Mouse (Mus musculus) spleen, postnatal 14 days (tissue): Measurements from ENCODE around the gene Snap25.

ENCODE experiments used
- DNase-seq, 2 experiments: peaks; one replicate each; pipeline ENCODE4 v3.0.0; 2021 to 2022; ENCODE audit warnings: low spot score in 2 of 2

The Snap25 gene

DNA sequence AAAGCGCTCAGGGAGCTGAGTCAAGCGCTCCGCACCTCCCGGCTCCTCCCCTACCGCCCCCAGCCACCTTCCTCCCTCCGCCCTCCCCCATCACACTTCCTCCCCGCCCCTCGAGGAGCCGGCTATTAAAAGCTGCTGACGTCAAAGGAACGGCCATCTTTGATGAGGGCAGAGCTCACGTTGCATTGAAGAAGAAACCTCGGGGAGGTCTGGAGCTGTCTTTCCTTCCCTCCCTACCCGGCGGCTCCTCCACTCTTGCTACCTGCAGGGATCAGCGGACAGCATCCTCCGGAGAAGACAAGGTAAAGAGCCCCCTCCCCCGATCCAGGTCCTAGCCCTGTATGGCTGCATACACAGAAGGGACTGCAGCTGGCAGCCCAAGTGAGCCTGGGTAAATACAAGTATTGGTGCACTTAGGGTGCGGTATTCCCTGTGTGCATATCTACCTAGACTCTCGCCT is at the start of gene Snap25:
Gene Snap25 (plus strand): TSS at position 155 of the 460 bp plus-strand sequence.
- no peak for DNase-seq

DNA sequence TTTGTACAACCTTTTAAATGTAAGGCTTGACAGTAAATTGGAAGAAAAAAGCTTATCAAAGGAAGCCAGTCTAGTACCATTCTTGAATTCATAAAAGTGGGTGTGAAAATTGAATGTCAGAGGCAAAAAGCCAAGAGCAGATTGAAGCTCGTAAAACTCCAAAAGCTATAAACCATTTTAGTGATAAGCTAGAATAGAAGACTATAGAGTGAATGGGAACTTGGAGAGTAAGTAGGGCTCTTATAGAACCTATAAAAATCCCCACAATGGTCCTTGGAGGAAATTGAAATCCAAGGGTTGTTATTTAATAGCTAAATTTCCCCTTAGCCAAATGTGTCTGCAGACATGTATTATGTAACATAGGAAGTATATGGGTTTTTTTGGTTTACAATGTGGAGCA is 46.3 kb upstream of the Snap25 start:
- DNase-seq = no peak

DNA sequence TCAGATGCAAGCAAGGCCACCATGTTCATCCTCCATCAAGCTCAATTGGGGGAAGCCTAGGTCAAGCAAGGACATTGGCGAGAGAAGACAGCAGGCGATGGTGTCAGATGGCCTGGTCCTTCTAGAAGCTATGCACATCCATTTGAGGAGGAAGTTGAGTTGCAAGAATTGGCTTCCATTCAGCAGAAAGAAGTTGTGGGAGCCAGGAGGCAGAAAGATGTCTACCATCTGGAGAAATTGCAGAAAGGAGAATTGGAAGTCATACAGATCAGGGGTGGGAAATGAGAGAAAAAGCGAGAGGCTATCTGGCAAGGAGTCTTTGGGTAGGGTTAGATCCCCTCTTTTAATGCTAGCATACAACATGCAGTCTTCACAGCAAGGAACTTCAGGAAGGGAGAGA is 44.1 kb upstream of the Snap25 start:
- DNase-seq = no peak

DNA sequence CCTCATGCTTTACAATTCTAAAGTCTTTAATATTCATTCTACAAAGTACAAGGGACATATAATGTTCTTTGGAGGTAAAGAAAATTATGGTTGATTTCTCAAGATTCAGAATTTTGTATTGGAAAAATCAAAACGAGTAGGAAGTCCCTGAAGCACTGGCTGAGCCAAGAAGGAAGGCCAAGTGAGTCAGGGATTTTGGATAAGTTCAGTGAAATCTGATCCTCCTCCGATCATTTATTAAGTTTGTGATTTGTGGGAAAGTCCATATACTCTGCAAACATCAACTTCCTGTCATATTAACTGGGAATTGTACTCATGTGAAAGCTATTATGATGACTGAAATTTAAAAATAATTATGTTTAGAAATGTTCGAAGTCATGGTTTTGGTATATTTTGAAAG is 43.6 kb upstream of the Snap25 start:
- DNase-seq = no peak

DNA sequence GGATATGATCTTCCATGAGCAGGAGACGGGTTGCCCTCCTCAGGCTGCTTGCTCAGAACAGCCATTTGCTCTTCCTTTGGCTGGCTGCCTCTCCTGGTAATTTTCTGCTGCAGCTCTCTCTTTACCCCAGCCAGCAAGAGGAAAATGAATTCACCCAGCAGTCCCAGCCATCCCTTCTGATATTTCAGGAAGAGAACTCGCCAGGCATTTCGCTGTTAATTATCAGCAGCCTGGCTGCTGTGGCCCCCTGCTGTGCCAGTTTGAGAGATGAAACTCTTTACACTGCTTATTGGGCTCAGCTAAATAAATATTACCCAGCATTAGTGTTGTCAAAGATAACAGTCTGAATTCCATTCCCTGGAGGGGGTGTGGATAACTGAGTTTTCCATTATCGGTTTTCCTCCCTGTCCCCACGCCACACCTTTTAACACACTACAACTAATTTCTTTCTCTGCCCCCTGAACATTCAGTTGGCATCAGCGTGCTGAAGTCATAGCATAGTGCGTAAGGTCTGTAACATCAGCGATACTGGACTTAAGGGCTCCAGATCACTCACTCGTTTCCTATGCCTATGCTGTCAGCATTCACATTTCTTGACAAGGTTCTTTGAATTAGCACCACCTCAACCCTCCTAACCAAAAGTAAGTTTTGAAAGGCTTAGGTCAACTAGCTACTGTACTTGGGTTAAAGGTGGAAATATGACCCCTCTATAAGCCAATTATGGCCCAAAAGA is 42.5 kb upstream of the Snap25 start:
- no peak for DNase-seq

DNA sequence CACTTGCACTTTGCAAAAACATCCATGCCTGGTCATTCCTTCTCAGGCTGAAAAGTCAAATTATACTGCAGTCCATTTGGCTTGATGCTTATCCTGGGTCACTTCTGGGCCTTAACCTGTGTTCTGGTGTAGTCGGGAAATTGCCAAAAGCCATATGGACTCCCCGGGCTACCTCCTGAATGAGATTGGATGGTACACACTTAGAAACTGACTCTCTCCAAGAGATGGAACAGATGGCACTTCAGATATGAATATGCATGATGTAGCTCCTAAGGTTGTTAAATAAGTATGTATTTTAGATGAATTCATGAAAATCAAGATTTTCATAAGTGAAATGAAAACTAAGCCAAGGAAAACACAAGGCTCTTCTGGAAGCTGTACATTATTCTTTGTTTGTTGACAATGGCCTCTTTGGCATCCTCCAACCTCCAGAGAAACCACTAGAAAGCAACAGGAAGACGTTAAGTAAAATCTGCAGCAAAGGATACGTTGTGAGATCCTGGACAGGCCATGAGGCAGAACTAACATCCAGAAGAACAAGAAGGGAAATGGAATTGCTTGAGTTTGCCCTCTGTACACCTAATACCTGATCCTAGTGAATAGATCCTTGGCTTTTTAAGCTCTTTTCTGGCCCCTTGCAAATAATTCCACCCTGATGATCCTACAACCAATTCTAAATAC is 39.0 kb upstream of the Snap25 start:
- no peak for DNase-seq

DNA sequence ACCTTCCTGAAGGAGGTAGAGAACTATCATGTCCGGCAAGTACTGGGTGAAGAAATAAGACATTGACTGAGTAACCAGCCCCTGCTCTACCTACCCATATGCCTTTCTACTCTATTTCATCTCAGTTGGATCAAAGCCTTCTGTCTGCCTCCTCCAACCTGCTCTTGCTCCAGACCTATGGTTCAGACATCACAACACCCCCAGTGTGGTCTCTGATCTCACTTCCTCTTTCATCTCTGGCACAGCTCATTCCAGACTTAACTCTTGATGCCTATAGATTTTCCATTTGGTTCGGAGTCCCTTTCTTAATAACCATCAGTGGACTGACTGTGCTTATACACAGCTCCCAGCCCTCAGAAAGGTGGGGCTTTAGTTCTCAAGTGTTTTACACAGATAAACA is 37.1 kb upstream of the Snap25 start:
- no peak for DNase-seq

DNA sequence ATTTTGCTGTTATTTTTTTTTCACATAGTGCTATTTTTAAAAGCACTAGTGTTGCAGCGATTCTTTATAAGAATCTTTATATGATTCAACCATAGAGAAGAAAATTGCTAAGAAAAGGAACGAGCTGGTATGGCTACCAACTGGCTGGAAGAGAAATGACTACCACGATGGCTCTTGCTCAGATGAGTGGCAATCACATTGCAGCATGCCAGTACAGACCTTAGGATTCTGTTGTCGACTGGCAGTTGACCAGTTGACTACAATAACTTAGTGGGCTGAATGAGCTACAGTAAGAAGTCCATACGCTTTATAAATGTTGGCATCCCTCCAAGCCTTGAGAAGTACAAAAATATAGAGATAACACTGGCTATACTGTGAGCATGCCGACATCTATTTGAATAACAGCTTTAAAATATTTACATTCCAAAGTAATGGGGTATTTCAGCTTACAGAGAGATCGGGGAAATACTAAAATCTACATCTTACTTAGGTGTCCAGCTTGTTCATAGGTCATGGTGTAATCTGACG is 36.3 kb upstream of the Snap25 start:
- no peak for DNase-seq

DNA sequence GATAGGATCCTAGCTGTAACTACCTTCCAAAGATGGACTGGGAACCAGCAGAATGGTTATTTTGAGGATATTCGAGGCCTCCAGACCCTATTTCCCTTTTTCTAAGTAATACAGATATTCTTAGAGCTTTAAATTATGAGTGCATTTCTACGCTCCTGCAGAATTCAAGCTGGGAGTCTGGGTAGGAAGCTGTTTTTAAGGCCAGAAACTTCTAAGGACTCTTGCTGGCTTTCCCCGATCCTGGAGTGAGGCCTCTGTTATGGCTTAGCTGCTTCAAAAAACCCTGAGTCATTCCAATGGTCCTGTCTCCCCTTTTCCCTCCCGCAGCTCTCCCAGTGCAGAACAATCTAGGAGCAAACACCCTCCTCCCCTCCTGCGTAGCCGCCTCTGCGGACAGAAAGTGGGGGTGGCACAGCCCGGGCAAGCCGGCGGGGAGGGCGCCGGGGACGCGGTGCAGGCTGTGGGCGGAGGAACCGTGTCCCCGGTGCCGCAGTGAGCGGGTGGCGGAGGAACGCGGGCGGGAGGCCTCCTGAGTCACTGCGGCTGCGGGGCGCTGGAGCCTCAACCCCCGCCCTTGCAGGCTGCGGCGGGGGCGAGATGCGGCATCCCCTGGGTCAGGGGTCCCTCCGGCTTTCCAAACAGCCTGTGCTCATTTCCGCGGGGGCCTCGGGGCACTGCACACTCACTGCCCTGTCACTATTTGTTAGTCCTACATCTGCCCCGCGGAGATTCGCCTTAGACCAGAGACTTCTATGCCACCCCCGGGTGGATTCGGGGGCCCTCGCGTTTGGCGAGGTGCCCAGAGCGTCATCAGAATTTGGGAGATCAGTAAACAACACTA is 34.7 kb upstream of the Snap25 start:
- peak in 1 of 2 experiments; percentile 1 for DNase-seq

DNA sequence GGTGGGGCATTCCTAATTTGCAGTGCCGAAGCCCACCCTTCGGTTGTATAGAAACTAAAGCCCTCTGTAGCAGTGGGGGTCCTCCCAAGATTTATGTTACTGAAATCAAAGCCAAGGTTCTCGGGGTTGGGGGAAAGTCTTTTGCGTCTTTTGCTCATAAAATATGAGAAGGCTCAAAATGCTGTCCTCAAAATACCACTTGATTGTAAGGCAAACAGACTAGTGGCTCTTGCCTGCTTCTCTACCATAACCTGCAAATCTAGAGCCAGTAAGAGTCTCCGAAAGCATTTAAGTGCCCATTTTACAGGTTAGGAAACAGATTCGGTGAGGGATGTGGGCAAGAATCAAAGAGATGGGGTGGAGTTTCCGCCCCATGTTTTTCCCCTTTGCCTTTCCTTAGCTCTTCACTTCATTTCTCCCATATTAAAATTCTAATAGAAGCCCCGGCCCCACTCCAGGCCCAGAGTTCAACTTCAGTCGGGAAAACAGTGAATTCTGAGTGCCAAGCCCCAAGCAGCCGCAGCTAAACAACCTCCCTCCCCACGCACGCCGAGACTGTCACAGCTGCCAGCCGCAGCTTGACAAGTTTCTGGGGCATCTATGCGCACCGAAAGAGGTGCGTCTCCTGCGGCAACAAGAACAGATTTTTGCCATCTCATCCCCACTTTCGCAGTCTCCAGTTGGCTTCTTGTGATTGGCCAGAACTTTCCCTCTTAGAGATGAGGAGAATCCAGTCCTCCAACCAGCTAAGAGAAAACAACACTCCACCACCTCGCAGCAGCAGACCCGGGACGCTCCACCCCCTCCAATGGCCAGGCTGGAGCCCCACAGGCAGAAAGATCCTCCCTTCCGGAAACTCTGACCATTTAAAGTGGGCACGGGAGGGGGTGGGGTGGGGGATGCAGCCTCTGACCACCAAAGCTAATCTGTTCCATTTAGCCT is 33.7 kb upstream of the Snap25 start:
- DNase-seq = no peak

DNA sequence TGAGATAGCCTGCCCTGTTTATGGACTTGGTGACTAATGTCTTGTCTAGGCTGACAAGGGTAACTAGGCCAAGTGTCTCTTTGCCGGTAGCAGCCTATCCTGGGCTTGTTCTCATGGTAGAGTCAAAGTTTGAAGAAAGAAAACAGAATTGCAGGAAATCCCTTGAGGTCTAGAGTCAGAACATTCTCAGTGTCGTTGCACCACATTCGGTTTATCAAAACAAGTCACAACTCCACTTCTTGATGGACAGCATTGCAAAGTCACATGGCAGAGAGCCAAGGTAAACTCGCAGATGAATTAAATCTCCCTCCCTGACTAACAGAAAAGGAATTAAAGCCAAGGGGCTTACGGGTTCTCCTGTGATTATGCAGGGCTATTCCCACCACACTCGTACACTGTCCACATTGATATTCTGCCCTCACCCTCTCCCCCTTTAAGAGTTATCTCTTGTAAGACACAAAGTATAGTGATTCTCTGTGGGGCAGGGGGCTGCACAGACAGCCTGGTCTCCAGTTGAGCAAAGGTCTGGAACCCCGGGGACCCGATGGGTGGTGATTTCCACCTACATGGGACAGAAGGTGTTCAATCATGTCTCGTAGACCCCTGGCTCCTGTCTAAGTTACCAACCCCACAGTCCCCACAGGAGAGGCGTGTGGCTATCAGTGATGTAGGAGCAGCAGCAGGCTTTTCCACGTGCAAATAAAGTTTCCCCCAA is 30.9 kb upstream of the Snap25 start:
- no peak for DNase-seq

DNA sequence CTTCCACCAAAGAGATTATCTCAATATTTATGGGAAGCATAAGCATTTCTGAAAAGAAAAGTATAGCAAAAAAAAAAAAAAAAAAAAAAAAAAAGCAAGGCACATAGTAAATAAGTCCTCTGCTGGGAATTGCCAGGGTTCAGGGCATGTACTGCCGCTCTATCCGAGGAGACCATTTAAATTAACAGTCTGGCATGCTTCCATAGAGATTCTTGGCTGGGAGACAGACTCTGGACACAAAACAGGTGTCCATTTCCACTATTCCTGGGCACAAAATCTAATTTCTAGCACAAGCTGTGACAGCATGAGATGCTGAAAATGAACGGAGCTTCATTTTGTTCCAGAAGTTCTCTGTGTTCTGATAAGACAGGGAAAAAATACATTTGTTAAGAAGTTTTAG is 27.1 kb upstream of the Snap25 start:
- DNase-seq = no peak

DNA sequence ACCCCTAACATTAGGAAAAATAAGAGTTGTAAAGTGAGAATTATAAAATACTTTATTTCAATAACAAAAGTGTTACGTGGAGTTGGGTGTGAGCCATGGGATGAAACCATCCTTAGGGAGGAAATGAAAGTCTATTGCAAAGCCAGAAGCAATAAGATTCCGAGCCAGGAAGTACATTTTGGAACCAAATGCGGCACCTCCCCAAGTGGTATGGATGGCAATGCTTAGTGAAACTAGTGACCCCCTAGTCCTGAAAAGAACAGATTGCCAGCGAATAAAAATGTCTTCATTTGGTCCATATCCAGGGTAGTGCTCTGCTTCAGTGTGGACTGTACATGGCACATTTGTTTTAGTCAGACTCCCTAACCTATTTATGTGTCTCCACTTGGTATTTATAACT is 25.9 kb upstream of the Snap25 start:
- DNase-seq = no peak

DNA sequence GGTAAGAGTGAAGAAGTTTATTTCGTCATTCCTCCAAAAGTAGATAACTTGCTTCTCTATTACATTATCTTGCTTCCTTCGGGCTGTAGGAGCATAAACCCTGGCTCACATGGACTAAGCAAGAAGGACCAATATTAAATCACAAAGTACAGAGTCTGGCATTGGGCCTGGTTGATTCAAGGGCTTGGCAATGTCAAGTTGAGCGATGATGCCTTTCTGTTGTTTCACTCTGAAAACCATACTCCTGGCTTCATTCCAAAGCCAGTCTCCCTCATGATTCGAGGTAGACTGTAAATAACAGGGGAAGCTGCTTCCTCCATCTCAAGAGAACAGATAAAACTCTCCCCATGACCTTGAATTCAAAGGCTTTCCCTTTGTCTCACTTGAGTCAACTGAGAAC is 23.8 kb upstream of the Snap25 start:
- DNase-seq = no peak

DNA sequence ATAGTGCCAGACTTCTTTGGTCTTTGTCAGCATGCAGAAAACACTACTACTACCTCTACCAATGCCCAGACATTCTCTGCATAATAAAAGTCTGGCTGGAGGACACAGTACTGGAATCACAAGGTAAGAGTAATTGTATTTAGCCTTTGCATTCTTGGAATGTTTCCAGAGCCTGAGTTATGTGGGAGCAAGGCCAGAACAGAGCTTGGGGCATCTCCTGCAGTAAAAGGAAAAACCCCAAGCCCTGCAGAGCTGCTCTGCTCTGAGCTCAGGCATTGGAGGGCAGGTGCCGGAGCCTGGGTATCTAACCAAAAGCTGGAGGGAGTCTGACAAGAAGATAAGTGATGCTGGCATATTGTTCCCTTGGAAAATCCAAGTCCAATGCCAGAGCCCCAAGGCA is 21.6 kb upstream of the Snap25 start:
- no peak for DNase-seq

DNA sequence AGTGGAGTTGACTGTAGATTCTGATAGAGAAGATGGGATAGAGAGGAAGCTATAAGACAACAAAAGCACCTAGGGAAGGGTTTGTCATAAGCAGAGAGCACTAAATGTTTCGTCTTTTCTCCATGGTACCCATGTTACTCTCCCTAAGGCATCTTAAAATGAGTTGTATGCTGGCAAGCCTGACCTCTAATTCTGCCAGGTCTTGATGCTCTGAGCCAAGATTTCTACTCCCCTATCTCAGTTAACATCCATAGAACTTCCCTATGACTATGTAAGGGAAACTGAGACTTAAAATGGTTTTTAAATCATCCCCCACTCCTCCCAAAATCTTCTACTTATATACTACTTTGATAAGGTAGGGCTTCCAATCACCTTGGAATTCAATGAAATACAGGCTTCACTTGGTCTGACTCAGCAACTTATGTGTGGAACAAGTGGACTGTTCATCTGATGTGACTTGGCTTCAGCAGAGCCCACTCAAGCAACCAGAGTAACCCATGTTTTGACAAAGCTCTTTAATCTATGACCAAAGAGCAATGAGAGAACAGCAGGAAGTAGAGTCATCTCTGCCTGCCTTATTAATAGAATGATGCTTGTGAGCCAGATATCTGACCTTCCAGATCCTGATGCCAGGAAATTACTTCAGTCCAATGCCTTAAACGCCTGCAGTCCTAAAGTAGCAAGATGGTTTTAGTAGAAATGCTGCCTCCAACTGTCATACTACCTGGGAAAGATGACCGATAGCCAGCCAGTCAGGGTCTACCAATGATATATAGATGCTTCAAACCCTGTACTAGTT is 13.6 kb upstream of the Snap25 start:
- no peak for DNase-seq

DNA sequence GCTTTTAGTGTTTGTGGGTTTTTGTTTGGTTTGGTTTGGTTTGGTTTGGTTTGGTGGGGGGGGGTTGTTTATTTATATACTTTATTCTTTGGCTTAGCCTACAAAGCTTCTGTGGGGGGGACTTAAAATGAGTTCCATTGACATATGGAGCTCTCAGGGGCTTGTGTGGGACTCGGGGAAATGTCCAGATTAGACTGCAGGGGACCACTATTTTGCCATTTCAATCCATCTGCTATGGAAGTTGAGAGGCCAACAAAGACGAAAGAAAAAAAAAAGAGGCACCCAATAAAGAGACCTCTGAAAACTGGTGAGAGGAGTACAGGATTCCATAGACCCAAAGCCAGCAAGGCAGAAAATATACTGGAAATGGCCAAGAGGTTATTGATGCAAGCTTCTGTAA is 9.9 kb upstream of the Snap25 start:
- DNase-seq = no peak

DNA sequence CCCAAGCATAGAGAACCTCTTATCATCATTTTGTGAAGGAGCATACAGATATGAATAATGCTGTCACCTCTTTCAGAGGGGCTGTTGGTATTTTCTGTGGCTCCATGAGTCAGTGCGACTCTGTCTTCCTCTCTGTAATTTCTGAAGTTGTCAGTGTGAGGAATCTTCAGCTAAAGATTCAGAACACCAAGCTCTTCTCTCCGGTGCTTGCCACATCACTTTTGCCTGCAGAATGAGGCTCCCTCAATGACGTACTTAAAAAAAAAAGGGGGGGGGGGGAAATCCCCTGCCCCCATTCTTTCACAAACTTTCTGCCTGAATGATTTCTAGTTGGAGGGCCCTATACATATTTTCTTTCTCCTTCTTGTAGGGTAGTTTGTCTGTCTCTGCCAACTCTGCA is 2.1 kb upstream of the Snap25 start:
- no peak for DNase-seq

DNA sequence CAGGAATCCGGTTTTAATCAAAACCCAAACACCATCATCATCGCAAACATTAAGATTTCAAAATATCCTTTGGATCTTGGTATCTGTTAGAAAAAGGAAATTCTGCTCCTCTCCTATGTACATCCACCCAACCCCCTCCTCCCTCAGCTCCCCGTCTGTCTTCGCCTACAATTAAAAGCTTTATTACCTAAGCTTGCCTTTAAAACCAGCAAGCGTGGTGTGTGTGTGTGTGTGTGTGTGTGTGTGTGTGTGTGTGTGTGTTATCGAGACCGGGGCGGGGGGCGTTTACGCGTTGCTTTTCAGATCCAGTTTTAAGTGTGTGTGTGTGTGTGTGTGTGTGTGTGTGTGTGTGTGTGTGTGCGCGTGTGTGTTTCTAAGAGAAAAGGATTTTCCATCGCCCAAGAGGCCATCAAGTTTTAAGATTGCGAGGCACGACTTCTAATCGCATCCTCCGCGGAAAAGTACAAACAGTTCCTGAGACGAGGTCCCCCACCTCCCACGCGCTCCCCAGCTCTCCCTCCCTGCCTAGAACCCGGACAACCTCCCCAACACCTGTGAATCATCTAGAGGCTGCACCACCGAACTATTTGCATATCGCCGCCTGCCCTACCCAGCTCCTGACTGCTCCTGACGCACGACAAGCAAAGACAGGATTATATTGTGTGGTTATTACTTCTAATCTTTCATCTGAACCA is 1.4 kb upstream of the Snap25 start:
- no peak for DNase-seq
